Mouse (Mus musculus): ENCODE results near the gene Tbk1. TPM values are rescaled to one million over a fixed set of nuclear protein-coding genes. Genes with fewer than 3 reads are reported as not detected.

Tbk1 gene
- polyA plus RNA-seq, 1 experiment from 2014 or later = 36.2 TPM

Small RNA genes lying within 50 kb of the gene (microRNA-seq; reads per million reads assigned to microRNA genes)
- gene Gm24330 = not detected

Other genes with a start within 250 kb of the Tbk1 start
- gene Tbc1d30, start 235.5 kb downstream of the Tbk1 start, polyA plus RNA-seq (2014; fragmentation: Nextera tagmentation; extraction: Ambion mirVana) = 16.6 and 17.0 TPM in 2 replicates
- 36.5 and 47.2 TPM in 2 replicates for gene Gns, start 221.7 kb downstream of the Tbk1 start, polyA plus RNA-seq (2014; fragmentation: Nextera tagmentation; extraction: Ambion mirVana)
- 2.4 and 4.5 TPM in 2 replicates for gene Rassf3, start 110.4 kb downstream of the Tbk1 start, polyA plus RNA-seq (2014; fragmentation: Nextera tagmentation; extraction: Ambion mirVana)
- gene Xpot, start 39.5 kb upstream of the Tbk1 start, polyA plus RNA-seq (2014; fragmentation: Nextera tagmentation; extraction: Ambion mirVana) = 24.2 and 35.3 TPM in 2 replicates
- gene D930020B18Rik, start 54.8 kb upstream of the Tbk1 start, polyA plus RNA-seq (2014; fragmentation: Nextera tagmentation; extraction: Ambion mirVana) = 0.20 and 0.22 TPM in 2 replicates
- gene BC048403, start 153.2 kb upstream of the Tbk1 start, polyA plus RNA-seq (2014; fragmentation: Nextera tagmentation; extraction: Ambion mirVana) = 2.1 and 2.6 TPM in 2 replicates

Measured in midbrain, embryonic 14.5 days (tissue).